Mouse (Mus musculus): ENCODE measurements around the gene B9d2. TPM values are rescaled to one million over a fixed set of nuclear protein-coding genes. Genes with fewer than 3 reads are reported as not detected.
A peak's percentile ranks its signal among the peaks of the same experiment; 100 is the strongest.
"Not testable (repeated sequence)": the region's sequence is repeated elsewhere in the genome, so short reads cannot be mapped to it uniquely, and the experiment has no call there.

Gene B9d2
- polyA plus RNA-seq, 1 experiment from 2014 or later = 31.5 TPM

GRCm38 (mm10) chr7:25719761-25720610 lies 39.4 kb downstream of the B9d2 start:
- H3K27ac ChIP-seq (ENCODE audit: low read length) = peak overlapping the region; percentile 69; the same call in 1 of the 2 replicates

DNA sequence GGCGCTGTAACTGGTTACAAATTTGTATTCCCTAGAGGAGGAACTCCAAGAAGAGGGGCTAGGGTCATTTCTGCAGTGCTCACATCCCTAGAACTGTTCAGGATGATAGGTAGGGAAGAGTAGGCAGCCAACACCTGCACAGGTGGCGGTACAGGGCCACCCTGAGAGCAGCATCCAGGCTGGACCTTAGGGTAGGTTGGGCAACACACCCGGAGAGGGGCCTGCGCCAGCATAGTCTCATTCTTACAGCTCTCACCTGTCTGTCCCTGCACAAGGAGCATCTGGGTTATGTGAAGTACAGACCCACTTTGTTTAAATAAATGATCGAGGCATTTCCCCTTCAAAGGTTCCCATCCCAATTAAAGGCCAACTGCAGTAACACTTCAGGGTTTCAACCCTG lies 40.2 kb downstream of the B9d2 start:
- peaks cover 11% of the 10 kb centered on the region; the same call in 1 of the 2 replicates for H3K4me1 ChIP-seq (ENCODE audit: control insufficient read depth, insufficient read depth, low read length)
- ATAC-seq (ENCODE audit: insufficient number of reproducible peaks, insufficient read depth, low FRiP score, low read depth) = no peak
- no peak overlapping the region for H3K4me2 ChIP-seq (replicated peaks; ENCODE audit: low read depth, low read length)
- H3K27ac ChIP-seq (ENCODE audit: low read length) = no peak overlapping the region
- no peak overlapping the region for H3K9ac ChIP-seq (replicated peaks; ENCODE audit: low read depth, low read length)
- H3K36me3 ChIP-seq (ENCODE audit: control insufficient read depth, insufficient read depth, low read length) = peaks cover 54% of the 10 kb centered on the region
- no peak overlapping the region for H3K4me3 ChIP-seq (ENCODE audit: low read depth, low read length)
- no peaks in the 10 kb centered on the region for H3K27me3 ChIP-seq (ENCODE audit: control insufficient read depth, insufficient read depth, low read length)
- H3K9me3 ChIP-seq (ENCODE audit: control insufficient read depth, low read depth, low read length) = no peaks in the 10 kb centered on the region
- 86% methylated on average over 5 of the region's 5 CpGs for WGBS

More at GRCm38 (mm10) chr7:25719761-25720610, 39.4 kb downstream of the B9d2 start:
- WGBS = 58% methylated on average over 10 of the region's 10 CpGs
- peaks cover 54% of the 10 kb centered on the region for H3K36me3 ChIP-seq (ENCODE audit: control insufficient read depth, insufficient read depth, low read length)
- no peak overlapping the region for H3K4me2 ChIP-seq (replicated peaks; ENCODE audit: low read depth, low read length)
- no peak overlapping the region for H3K9ac ChIP-seq (replicated peaks; ENCODE audit: low read depth, low read length)
- peak overlapping the region; percentile 73; the same call in 1 of the 2 replicates for H3K4me3 ChIP-seq (ENCODE audit: low read depth, low read length)
- no peaks in the 10 kb centered on the region for H3K9me3 ChIP-seq (ENCODE audit: control insufficient read depth, low read depth, low read length)
- H3K4me1 ChIP-seq (ENCODE audit: control insufficient read depth, insufficient read depth, low read length) = peaks cover 11% of the 10 kb centered on the region; the same call in 1 of the 2 replicates
- no peak for ATAC-seq (ENCODE audit: insufficient number of reproducible peaks, insufficient read depth, low FRiP score, low read depth)
- no peaks in the 10 kb centered on the region for H3K27me3 ChIP-seq (ENCODE audit: control insufficient read depth, insufficient read depth, low read length)

- peaks cover 61% of the 10 kb centered on the region for H3K36me3 ChIP-seq (ENCODE audit: control insufficient read depth, insufficient read depth, low read length)
Observed at GRCm38 (mm10) chr7:25721776-25722175, 41.2 kb downstream of the B9d2 start.

GRCm38 (mm10) chr7:25725886-25726285 lies 45.3 kb downstream of the B9d2 start:
- Histone ChIP-seq H3K27me3 (ENCODE audit: control insufficient read depth, insufficient read depth, low read length) (no peaks in the 10 kb centered on the region), H3K4me2 (replicated peaks; ENCODE audit: low read depth, low read length) (no peak overlapping the region), H3K9ac (replicated peaks; ENCODE audit: low read depth, low read length) (no peak overlapping the region), H3K9me3 (ENCODE audit: control insufficient read depth, low read depth, low read length) (no peaks in the 10 kb centered on the region), H3K27ac (ENCODE audit: low read length) (no peak overlapping the region), H3K4me1 (ENCODE audit: control insufficient read depth, insufficient read depth, low read length) (no peaks in the 10 kb centered on the region), H3K4me3 (ENCODE audit: low read depth, low read length) (no peak overlapping the region), H3K36me3 (ENCODE audit: control insufficient read depth, insufficient read depth, low read length) (peaks cover 92% of the 10 kb centered on the region)
- 79% methylated on average over 19 of the region's 19 CpGs for WGBS
- ATAC-seq (ENCODE audit: insufficient number of reproducible peaks, insufficient read depth, low FRiP score, low read depth) = no peak

More at GRCm38 (mm10) chr7:25721776-25722175, 41.2 kb downstream of the B9d2 start:
- ATAC-seq (ENCODE audit: insufficient number of reproducible peaks, insufficient read depth, low FRiP score, low read depth); H3K4me2 ChIP-seq (replicated peaks; ENCODE audit: low read depth, low read length); H3K27ac ChIP-seq (ENCODE audit: low read length); H3K9me3 ChIP-seq (ENCODE audit: control insufficient read depth, low read depth, low read length); H3K9ac ChIP-seq (replicated peaks; ENCODE audit: low read depth, low read length); H3K27me3 ChIP-seq (ENCODE audit: control insufficient read depth, insufficient read depth, low read length); H3K4me3 ChIP-seq (ENCODE audit: low read depth, low read length): not testable (repeated sequence)
- peaks cover 11% of the 10 kb centered on the region; the same call in 1 of the 2 replicates for H3K4me1 ChIP-seq (ENCODE audit: control insufficient read depth, insufficient read depth, low read length)

GRCm38 (mm10) chr7:25727800-25728199 lies 47.2 kb downstream of the B9d2 start:
- WGBS = 93% methylated on average over 5 of the region's 5 CpGs
- Histone ChIP-seq H3K9me3 (ENCODE audit: control insufficient read depth, low read depth, low read length) (no peaks in the 10 kb centered on the region), H3K27ac (ENCODE audit: low read length) (no peak overlapping the region), H3K4me1 (ENCODE audit: control insufficient read depth, insufficient read depth, low read length) (no peaks in the 10 kb centered on the region), H3K4me2 (replicated peaks; ENCODE audit: low read depth, low read length) (no peak overlapping the region), H3K9ac (replicated peaks; ENCODE audit: low read depth, low read length) (no peak overlapping the region), H3K27me3 (ENCODE audit: control insufficient read depth, insufficient read depth, low read length) (no peaks in the 10 kb centered on the region), H3K4me3 (ENCODE audit: low read depth, low read length) (no peak overlapping the region), H3K36me3 (ENCODE audit: control insufficient read depth, insufficient read depth, low read length) (peaks cover 95% of the 10 kb centered on the region)
- no peak for ATAC-seq (ENCODE audit: insufficient number of reproducible peaks, insufficient read depth, low FRiP score, low read depth)

DNA sequence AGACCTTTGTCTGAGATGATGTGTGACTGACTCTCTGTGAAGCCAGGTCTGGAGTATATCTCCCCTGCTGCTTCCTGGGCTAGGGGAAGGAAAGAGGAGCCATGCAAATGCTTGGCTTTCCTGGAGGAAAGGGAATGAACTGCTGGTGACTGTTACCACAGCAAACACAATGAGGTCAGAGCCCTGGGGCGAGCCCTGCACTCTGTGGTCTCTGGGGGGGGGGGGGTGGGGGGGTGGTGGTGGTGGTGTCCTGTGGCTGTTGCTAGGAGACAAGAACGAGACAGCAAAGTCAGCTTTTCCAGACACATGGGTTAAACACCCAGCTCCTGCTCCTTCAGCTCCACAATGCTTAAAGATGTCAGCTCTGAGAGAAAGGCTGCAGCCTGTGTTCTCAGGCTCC lies 48.8 kb downstream of the B9d2 start:
- no peaks in the 10 kb centered on the region for H3K27me3 ChIP-seq (ENCODE audit: control insufficient read depth, insufficient read depth, low read length)
- H3K4me1 ChIP-seq (ENCODE audit: control insufficient read depth, insufficient read depth, low read length) = no peaks in the 10 kb centered on the region
- peaks cover 94% of the 10 kb centered on the region for H3K36me3 ChIP-seq (ENCODE audit: control insufficient read depth, insufficient read depth, low read length)
- WGBS = 51% methylated on average over 2 of the region's 2 CpGs
- H3K4me2 ChIP-seq (replicated peaks; ENCODE audit: low read depth, low read length) = no peak overlapping the region
- no peak overlapping the region for H3K4me3 ChIP-seq (ENCODE audit: low read depth, low read length)
- no peak overlapping the region for H3K9ac ChIP-seq (replicated peaks; ENCODE audit: low read depth, low read length)
- no peaks in the 10 kb centered on the region for H3K9me3 ChIP-seq (ENCODE audit: control insufficient read depth, low read depth, low read length)
- H3K27ac ChIP-seq (ENCODE audit: low read length) = no peak overlapping the region
- ATAC-seq (ENCODE audit: insufficient number of reproducible peaks, insufficient read depth, low FRiP score, low read depth) = no peak

- Histone ChIP-seq H3K27me3 (ENCODE audit: control insufficient read depth, insufficient read depth, low read length) (no peaks in the 10 kb centered on the region), H3K9me3 (ENCODE audit: control insufficient read depth, low read depth, low read length) (no peaks in the 10 kb centered on the region), H3K27ac (ENCODE audit: low read length) (no peak overlapping the region), H3K4me3 (ENCODE audit: low read depth, low read length) (no peak overlapping the region), H3K4me2 (replicated peaks; ENCODE audit: low read depth, low read length) (no peak overlapping the region), H3K9ac (replicated peaks; ENCODE audit: low read depth, low read length) (no peak overlapping the region), H3K4me1 (ENCODE audit: control insufficient read depth, insufficient read depth, low read length) (no peaks in the 10 kb centered on the region), H3K36me3 (ENCODE audit: control insufficient read depth, insufficient read depth, low read length) (peaks cover 94% of the 10 kb centered on the region)
- no peak for ATAC-seq (ENCODE audit: insufficient number of reproducible peaks, insufficient read depth, low FRiP score, low read depth)
- WGBS = 79% methylated on average over 2 of the region's 2 CpGs
Observed at GRCm38 (mm10) chr7:25729862-25730261, 49.3 kb downstream of the B9d2 start.

- Histone ChIP-seq H3K9me3 (ENCODE audit: control insufficient read depth, low read depth, low read length) (no peaks in the 10 kb centered on the region), H3K4me1 (ENCODE audit: control insufficient read depth, insufficient read depth, low read length) (no peaks in the 10 kb centered on the region), H3K4me2 (replicated peaks; ENCODE audit: low read depth, low read length) (no peak overlapping the region), H3K27ac (ENCODE audit: low read length) (no peak overlapping the region), H3K27me3 (ENCODE audit: control insufficient read depth, insufficient read depth, low read length) (no peaks in the 10 kb centered on the region), H3K36me3 (ENCODE audit: control insufficient read depth, insufficient read depth, low read length) (peaks cover 92% of the 10 kb centered on the region), H3K4me3 (ENCODE audit: low read depth, low read length) (no peak overlapping the region), H3K9ac (replicated peaks; ENCODE audit: low read depth, low read length) (no peak overlapping the region)
- ATAC-seq (ENCODE audit: insufficient number of reproducible peaks, insufficient read depth, low FRiP score, low read depth) = no peak
- WGBS = 90% methylated on average over 8 of the region's 8 CpGs
Observed at GRCm38 (mm10) chr7:25731294-25732055, 50.9 kb downstream of the B9d2 start.

Measured in stomach, embryonic 14.5 days (tissue).